Mouse (Mus musculus) stomach, embryonic 14.5 days (tissue): ENCODE results near the gene Gm49416. TPM values are rescaled to one million over a fixed set of nuclear protein-coding genes. Genes with fewer than 3 reads are reported as not detected.

Experiments used
- ATAC-seq: fragments of 200-750 bp; cut with Nextera tagmentation; 2 replicates; pipeline ENCODE4 v1.8.0; 2017; ENCODE audit warnings: low read depth, moderate TSS enrichment; ENCODE audit not compliant: insufficient number of reproducible peaks, insufficient read depth, low FRiP score
- H3K27ac ChIP-seq: fragments of 300-500 bp; sonication (generic); 2 replicates; pipeline ENCODE4 v1.5.1; 2014; ENCODE audit warnings: mild to moderate bottlenecking, low read length, moderate library complexity, mixed read lengths
- H3K27me3 ChIP-seq: fragments of 300-500 bp; sonication (generic); 2 replicates; pipeline ENCODE4 v1.6.1; 2014; ENCODE audit warnings: low read length, control low read depth, mixed read lengths; ENCODE audit not compliant: control insufficient read depth, insufficient read depth
- H3K36me3 ChIP-seq: fragments of 300-500 bp; sonication (generic); 2 replicates; pipeline ENCODE4 v1.6.1; 2014; ENCODE audit warnings: mild to moderate bottlenecking, control low read depth, low read length, moderate library complexity, mixed read lengths; ENCODE audit not compliant: control insufficient read depth, insufficient read depth
- H3K4me1 ChIP-seq: fragments of 300-500 bp; sonication (generic); 2 replicates; pipeline ENCODE4 v1.6.1; 2014; ENCODE audit warnings: low read length, control low read depth, mixed read lengths; ENCODE audit not compliant: control insufficient read depth, insufficient read depth
- H3K4me2 ChIP-seq: fragments of 300-500 bp; sonication (generic); replicated peaks from 2 replicates; pipeline ENCODE4 v1.6.1; 2014; ENCODE audit warnings: low read depth, low read length, control low read depth
- H3K4me3 ChIP-seq: fragments of 300-500 bp; sonication (generic); 2 replicates; pipeline ENCODE4 v1.5.1; 2014; ENCODE audit warnings: low read depth, low read length, control low read depth
- H3K9ac ChIP-seq: fragments of 300-500 bp; sonication (generic); replicated peaks from 2 replicates; pipeline ENCODE4 v1.6.1; 2014; ENCODE audit warnings: low read depth, mild to moderate bottlenecking, control low read depth, low read length, moderate library complexity, mixed read lengths
- H3K9me3 ChIP-seq: fragments of 300-500 bp; sonication (generic); 2 replicates; pipeline ENCODE4 v1.6.1; 2016; ENCODE audit warnings: low read depth, low read length, control low read depth; ENCODE audit not compliant: control insufficient read depth
- WGBS: fragments of 180-500 bp; shearing (Covaris S2); extraction: QIAGEN DNeasy Blood & Tissue Kit; methylation state at CpG from one replicate; pipeline ENCODE4 v1.1.7; 2014; 5-methylcytosine and 5-hydroxymethylcytosine counted together
- polyA plus RNA-seq: library from polyadenylated mRNA; unstranded; fragments of >200 nt; fragmentation: Nextera tagmentation; extraction: Ambion mirVana; gene quantifications from 2 replicates; pipeline ENCODE4 v1.2.1, GENCODE M21; 2014

The Gm49416 gene
- not detected in 2 replicates for polyA plus RNA-seq

DNA sequence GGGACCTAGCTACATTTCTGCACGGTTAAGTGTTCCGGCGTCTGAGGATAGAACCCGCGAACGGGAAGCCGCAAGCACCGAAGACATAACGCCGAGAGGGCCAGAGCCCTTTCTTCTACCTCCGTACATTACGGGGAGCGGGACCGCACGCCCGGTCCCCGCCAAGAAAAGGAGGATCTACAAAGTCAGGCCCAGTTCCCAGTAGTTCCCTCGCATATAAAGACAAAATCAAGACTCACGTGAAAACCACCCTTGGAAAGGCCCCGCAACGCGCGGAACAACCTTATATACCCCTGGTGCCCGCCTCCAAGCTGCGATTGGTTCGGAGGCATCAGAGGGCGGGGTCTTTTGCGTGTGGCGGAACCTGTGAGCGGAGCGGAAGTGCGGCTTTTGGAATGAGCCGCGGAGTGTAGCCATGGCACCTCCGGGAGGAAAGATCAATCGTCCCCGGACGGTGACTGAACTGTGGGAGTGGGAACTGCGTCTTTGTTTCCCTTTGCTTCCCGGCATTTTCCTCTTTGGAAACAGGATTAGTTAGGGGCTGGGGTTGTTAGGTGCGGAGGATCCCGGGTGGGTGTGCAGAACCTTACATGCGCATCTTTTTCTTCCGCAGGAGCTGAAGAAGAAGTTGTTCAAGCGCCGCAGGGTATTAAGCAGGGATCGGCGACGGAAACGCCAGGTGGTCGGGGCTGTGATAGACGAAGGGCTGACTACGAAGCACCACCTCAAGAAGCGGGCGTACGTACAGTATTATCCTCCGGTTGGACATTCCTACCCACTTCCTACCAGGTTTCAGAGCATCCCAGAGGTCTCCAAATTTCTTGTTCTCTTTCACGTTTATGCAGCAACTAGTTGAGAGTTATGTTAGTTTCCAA, at the start of gene Gm49416, which contains the start of gene 1810009A15Rik:
Gene Gm49416, plus strand, starts transcription at position 416 of the 875 bp plus-strand sequence.
Gene 1810009A15Rik, plus strand, starts transcription at position 343 of the 875 bp plus-strand sequence.
- H3K4me3 ChIP-seq: peak within 1 kb of the TSS; percentile 59
- H3K27ac ChIP-seq: peak within 1 kb of the TSS; percentile 89
- H3K9me3 ChIP-seq: no peaks in the 10 kb centered on the region
- H3K36me3 ChIP-seq: peaks cover 9% of the 10 kb centered on the region
- H3K9ac ChIP-seq: peak within 1 kb of the TSS; percentile 59
- under 1% methylated on average over 58 of the region's 58 CpGs for WGBS
- no peaks in the 10 kb centered on the region for H3K27me3 ChIP-seq
- peak; percentile 95 for ATAC-seq
- peaks cover 12% of the 10 kb centered on the region; the same call in 1 of the 2 replicates for H3K4me1 ChIP-seq
- peak within 1 kb of the TSS; percentile 76 for H3K4me2 ChIP-seq

DNA sequence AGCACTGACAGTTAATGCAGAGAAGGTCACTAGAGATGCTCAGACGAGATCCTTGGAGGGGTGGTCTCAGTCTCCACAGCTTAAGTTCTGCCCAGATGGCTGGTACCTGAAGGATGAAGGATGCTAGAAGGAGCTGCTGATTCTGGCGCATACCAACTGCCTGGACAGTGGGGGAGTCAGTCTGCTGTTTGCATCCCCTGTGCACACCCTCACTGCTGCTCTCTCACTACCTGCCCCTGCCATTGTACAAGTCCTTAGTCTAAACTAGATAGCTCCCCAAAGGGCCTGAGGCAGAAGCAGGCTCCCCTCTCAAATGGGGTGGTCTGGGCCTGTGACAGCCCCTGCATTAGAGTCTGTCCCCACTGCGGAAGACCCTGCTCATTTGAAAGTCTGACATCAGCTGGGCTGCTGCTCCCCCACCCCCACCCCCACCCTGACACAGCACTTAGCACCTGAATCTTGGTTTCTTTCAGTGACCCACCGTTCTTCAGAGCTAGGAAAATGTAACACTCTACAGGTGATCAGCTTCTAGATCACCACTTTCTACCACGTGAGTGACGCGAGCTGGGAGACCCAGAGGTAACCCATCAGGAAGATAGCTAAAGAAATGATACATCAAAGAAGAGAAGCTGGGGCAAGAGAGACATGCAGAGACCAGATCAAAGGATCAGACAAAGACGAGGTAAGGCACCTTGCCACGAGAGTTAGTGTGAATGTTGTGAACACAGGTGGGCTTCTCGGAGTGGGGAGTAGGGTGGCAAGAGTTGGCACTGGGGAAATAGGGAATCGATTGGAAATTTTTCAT, 49.4 kb upstream of the Gm49416 start, which contains the start of gene Gng3:
Gene Gng3, minus strand, starts transcription at position 92 of the 805 bp plus-strand sequence.
- H3K4me2 ChIP-seq: peak within 1 kb of the TSS; percentile 83
- ATAC-seq: no peak
- peak within 1 kb of the TSS; percentile 60 for H3K9ac ChIP-seq
- peaks cover 15% of the 10 kb centered on the region for H3K36me3 ChIP-seq
- H3K4me1 ChIP-seq: peaks cover 15% of the 10 kb centered on the region
- H3K4me3 ChIP-seq: peak within 1 kb of the TSS; percentile 54
- no peaks in the 10 kb centered on the region for H3K27me3 ChIP-seq
- no peaks in the 10 kb centered on the region for H3K9me3 ChIP-seq
- H3K27ac ChIP-seq: peak within 1 kb of the TSS; percentile 97
- 56% methylated on average over 11 of the region's 11 CpGs for WGBS

- Histone ChIP-seq H3K9me3 (no peaks in the 10 kb centered on the region), H3K9ac (peak overlapping the region; percentile 46; the same call in 1 of the 2 replicates), H3K36me3 (peaks cover 8% of the 10 kb centered on the region), H3K4me2 (peak overlapping the region; percentile 83), H3K27me3 (no peaks in the 10 kb centered on the region), H3K4me1 (peaks cover 15% of the 10 kb centered on the region), H3K4me3 (peak overlapping the region; percentile 38), H3K27ac (0 out of 2 replicates have a peak overlapping the region, but pooled peaks have one; percentile 48)
- 24% methylated on average over 29 of the region's 29 CpGs for WGBS
- peak; percentile 44 for ATAC-seq
These were observed 48.6 kb upstream of the Gm49416 start for GRCm38 (mm10) chr19:8839908-8840791.

- no peak overlapping the region for H3K27ac ChIP-seq
- peaks cover 15% of the 10 kb centered on the region for H3K4me1 ChIP-seq
- WGBS: 90% methylated on average over 7 of the region's 7 CpGs
- H3K9me3 ChIP-seq: no peaks in the 10 kb centered on the region
- H3K4me2 ChIP-seq: peak overlapping the region; percentile 83
- peak overlapping the region; percentile 38; the same call in 1 of the 2 replicates for H3K4me3 ChIP-seq
- H3K9ac ChIP-seq: no peak overlapping the region
- ATAC-seq: no peak
- H3K36me3 ChIP-seq: peaks cover 5% of the 10 kb centered on the region
- no peaks in the 10 kb centered on the region for H3K27me3 ChIP-seq
These were observed 47.7 kb upstream of the Gm49416 start for GRCm38 (mm10) chr19:8841012-8841411.

GRCm38 (mm10) chr19:8842961-8843360, 45.8 kb upstream of the Gm49416 start:
- H3K4me2 ChIP-seq: no peak overlapping the region
- no peak overlapping the region for H3K9ac ChIP-seq
- 90% methylated on average over 6 of the region's 6 CpGs for WGBS

DNA sequence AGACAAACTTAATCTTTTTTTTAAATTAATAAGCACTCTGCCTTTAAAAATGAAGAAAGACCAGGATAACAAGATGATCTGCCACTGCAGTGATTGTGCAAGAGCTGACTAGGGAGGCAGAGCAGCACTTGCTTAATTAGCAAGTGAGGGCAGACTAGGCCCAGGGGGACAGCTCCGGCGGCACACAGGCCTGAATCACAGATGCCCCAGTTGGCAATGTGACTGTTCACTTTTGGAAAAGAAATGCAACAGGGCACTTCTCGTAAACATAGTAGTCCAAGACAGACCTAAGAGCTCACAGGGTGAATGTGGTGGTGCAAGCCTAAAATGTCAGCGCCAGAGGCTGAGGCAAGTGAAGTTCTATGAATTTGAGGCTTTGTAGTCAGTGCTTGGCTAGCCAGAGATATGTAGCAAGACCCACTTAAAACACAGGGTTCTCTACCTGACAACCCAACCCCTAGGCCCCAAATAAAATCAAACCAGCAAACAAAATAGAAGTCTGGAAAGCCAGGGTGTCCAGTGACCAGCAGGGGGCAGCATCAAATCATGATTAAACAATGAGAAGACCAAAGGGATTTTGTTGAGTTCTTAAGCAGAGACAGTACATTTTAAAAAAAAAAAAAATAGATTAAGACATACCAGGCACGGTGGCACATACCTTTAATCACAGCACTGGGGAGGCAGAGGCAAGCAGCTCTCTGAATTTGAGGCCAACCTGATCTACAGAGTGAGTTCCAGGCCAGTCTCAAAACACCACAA, 44.2 kb upstream of the Gm49416 start:
- H3K4me2 ChIP-seq: no peak overlapping the region
- H3K36me3 ChIP-seq: peaks cover 12% of the 10 kb centered on the region
- WGBS: 63% methylated on average over 5 of the region's 5 CpGs
- no peak overlapping the region for H3K27ac ChIP-seq
- no peaks in the 10 kb centered on the region for H3K27me3 ChIP-seq
- no peak overlapping the region for H3K9ac ChIP-seq
- no peak overlapping the region for H3K4me3 ChIP-seq
- no peaks in the 10 kb centered on the region for H3K9me3 ChIP-seq
- peaks cover 5% of the 10 kb centered on the region; the same call in 1 of the 2 replicates for H3K4me1 ChIP-seq
- no peak for ATAC-seq

More at GRCm38 (mm10) chr19:8842961-8843360, 45.8 kb upstream of the Gm49416 start:
- no peak for ATAC-seq
- Histone ChIP-seq H3K27me3 (no peaks in the 10 kb centered on the region), H3K4me1 (peaks cover 15% of the 10 kb centered on the region), H3K4me3 (no peak overlapping the region), H3K27ac (no peak overlapping the region), H3K36me3 (peaks cover 12% of the 10 kb centered on the region), H3K9me3 (no peaks in the 10 kb centered on the region)

DNA sequence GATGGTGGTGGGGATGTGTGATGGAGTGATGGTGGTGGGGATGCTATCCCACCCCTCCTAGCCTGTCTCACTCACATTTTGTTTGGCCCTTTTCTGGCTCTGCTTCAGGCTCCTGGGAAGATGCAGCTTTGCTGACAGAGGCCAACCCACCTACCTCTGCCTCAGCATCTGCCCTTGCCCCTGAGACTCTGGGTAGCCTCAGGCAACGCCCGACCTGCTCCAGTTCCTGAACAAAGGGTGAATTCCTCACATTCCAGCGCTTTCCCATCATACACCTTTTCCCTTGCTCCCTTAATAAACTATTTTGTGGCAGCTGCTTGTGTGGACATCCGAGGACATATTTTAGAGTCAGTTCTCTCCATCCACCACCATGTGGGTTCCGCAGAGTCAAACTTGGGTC, 40.4 kb upstream of the Gm49416 start:
- ATAC-seq: no peak
- Histone ChIP-seq H3K4me1 (no peaks in the 10 kb centered on the region), H3K27ac (no peak overlapping the region), H3K9ac (no peak overlapping the region), H3K4me3 (no peak overlapping the region), H3K4me2 (no peak overlapping the region), H3K9me3 (no peaks in the 10 kb centered on the region), H3K36me3 (peaks cover 7% of the 10 kb centered on the region), H3K27me3 (no peaks in the 10 kb centered on the region)
- 75% methylated on average over 5 of the region's 5 CpGs for WGBS
